9 mouse cellular contexts compared by ENCODE assay signal in genomic region chr11:88528522-88529101, GRCm38 (mm10).
A peak's percentile ranks its signal among the peaks of the same experiment; 100 is the strongest.
DNase-seq lines count a peak whose midpoint lies in the region; ATAC-seq and TF ChIP-seq lines count a peak whose summit lies in the region.
"Had no signal": no experiment of that assay in that cellular context is flagged by ENCODE, and none has a peak within 500 bp of the region (broad histone marks: within the 10 kb centered on the region; RNA-seq: fewer than 3 reads in every experiment).

No protein-coding gene starts in this region.

- no peaks in the 10 kb centered on the region for H3K36me3 ChIP-seq in intestine, postnatal 0 days (ENCODE audit: control insufficient read depth, insufficient read depth)
- H3K36me3 ChIP-seq: neural tube, embryonic 12.5 days had no signal

- 0 out of 2 replicates have a peak overlapping the region, but pooled peaks have one; percentile 24 for H3K27ac ChIP-seq in intestine, postnatal 0 days (ENCODE audit: low read depth, low read length)
- H3K27ac ChIP-seq: neural tube, embryonic 12.5 days had no signal

- H3K9ac ChIP-seq in intestine, postnatal 0 days (ENCODE audit: low read depth, low read length) = no peak overlapping the region
- H3K9ac ChIP-seq: neural tube, embryonic 12.5 days had no signal

- no peak overlapping the region for H3K4me2 ChIP-seq in intestine, postnatal 0 days (replicated peaks; ENCODE audit: low read depth)
- H3K4me2 ChIP-seq: neural tube, embryonic 12.5 days had no signal

- H3K4me1 ChIP-seq in intestine, postnatal 0 days (replicated peaks; ENCODE audit: control insufficient read depth, insufficient read depth, low read length) = peaks cover 14% of the 10 kb centered on the region

- no peaks in the 10 kb centered on the region for H3K27me3 ChIP-seq in intestine, postnatal 0 days (replicated peaks; ENCODE audit: control insufficient read depth, insufficient read depth, low read length)
- H3K27me3 ChIP-seq: neural tube, embryonic 12.5 days had no signal

- DNase-seq in embryo, embryonic 10.5 days (ENCODE audit: low spot score) = peak; percentile 68
- DNase-seq in heart, adult 18-20 months = peak; percentile 67 to 80
- DNase-seq in lung, postnatal 36 days = peak; percentile 62
- DNase-seq in thymus, postnatal 0 days (ENCODE audit: low spot score) = no peak
- DNase-seq in layer of hippocampus, postnatal 25 days (ENCODE audit: extremely low spot score in 1 of 2, low spot score in 1 of 2) = no peak
- DNase-seq in cerebellum, adult 8-10 months = no peak

- no peak for ATAC-seq in intestine, postnatal 0 days
- ATAC-seq in cerebellum, adult (ENCODE audit: insufficient number of reproducible peaks, low FRiP score, low TSS enrichment) = no peak

- H3K9me3 ChIP-seq in intestine, postnatal 0 days (ENCODE audit: control insufficient read depth) = no peaks in the 10 kb centered on the region
- H3K9me3 ChIP-seq: neural tube, embryonic 12.5 days had no signal

- 41% methylated on average over 8 of the region's 8 CpGs for WGBS in intestine, postnatal 0 days

- no peak overlapping the region for H3K4me3 ChIP-seq in intestine, postnatal 0 days (ENCODE audit: low read depth, low read length)
- H3K4me3 ChIP-seq: neural tube, embryonic 12.5 days had no signal

- TF ChIP-seq CTCF in intestine, postnatal 0 days (IDR thresholded peaks at IDR 0.05; ENCODE audit: low read depth) = no peak

Comparison
In these comparisons a context has a peak if more than half of its experiments do, and no peak if none do; other contexts are left out.
1. DNase-seq: peak in embryo, embryonic 10.5 days (single experiment), heart, adult 18-20 months (2 of 2) and lung, postnatal 36 days (single experiment); none in thymus, postnatal 0 days (single experiment), layer of hippocampus, postnatal 25 days (0 of 2) and cerebellum, adult 8-10 months (single experiment).